Mouse (Mus musculus) CH12.LX (cell line): Measurements from ENCODE around the gene Csnk2a1.

Source experiments
- CHD2 ChIP-seq: IDR thresholded peaks from 2 replicates; pipeline ENCODE4 v1.6.1; 2011; ENCODE audit warnings: low read length, improper control_type of control experiment
- CTCF ChIP-seq, 2 experiments: IDR thresholded peaks in 1 of 2; conservative IDR thresholded peaks in 1 of 2; 2 replicates each; pipeline ENCODE4 v1.5.1; 2011 to 2012; ENCODE audit warnings: low read depth in 2 of 2, low read length in 2 of 2, improper control_type of control experiment in 1 of 2, inconsistent platforms in 1 of 2, mild to moderate bottlenecking in 1 of 2, moderate library complexity in 1 of 2
- E2F4 ChIP-seq: IDR thresholded peaks from 2 replicates; pipeline ENCODE4 v1.6.1; 2011; ENCODE audit warnings: low read depth, low read length, improper control_type of control experiment; ENCODE audit not compliant: insufficient replicate concordance
- ELF1 ChIP-seq: IDR thresholded peaks from 2 replicates; pipeline ENCODE4 v1.6.1; 2014; ENCODE audit warnings: low read depth, mild to moderate bottlenecking, inconsistent platforms, low read length, improper control_type of control experiment
- EP300 ChIP-seq: IDR thresholded peaks from 2 replicates; pipeline ENCODE4 v1.6.1; 2011; ENCODE audit warnings: low read length, improper control_type of control experiment
- ETS1 ChIP-seq: conservative IDR thresholded peaks from 2 replicates; pipeline ENCODE4 v1.6.1; 2012; ENCODE audit warnings: low read depth, mild to moderate bottlenecking, inconsistent platforms, low read length, improper control_type of control experiment, moderate library complexity
- MYC ChIP-seq: IDR thresholded peaks from 2 replicates; pipeline ENCODE4 v1.6.1; 2011; ENCODE audit warnings: low read depth, mild to moderate bottlenecking, improper control_type of control experiment, low read length
- POLR2A ChIP-seq: IDR thresholded peaks from 2 replicates; pipeline ENCODE4 v1.6.1; 2011; ENCODE audit warnings: low read depth, mild to moderate bottlenecking, improper control_type of control experiment, low read length
- RCOR1 ChIP-seq: conservative IDR thresholded peaks from 2 replicates; pipeline ENCODE4 v1.6.1; 2012; ENCODE audit warnings: low read depth, mild to moderate bottlenecking, inconsistent platforms, low read length, improper control_type of control experiment
- ZMIZ1 ChIP-seq: IDR thresholded peaks from 2 replicates; pipeline ENCODE4 v1.6.1; 2012; ENCODE audit warnings: low read depth, mild to moderate bottlenecking, inconsistent platforms, low read length, improper control_type of control experiment

GRCm38 (mm10) chr2:152302862-152303261 lies 76.2 kb downstream of the Csnk2a1 start:
- no peak for TF ChIP-seq CTCF (conservative IDR thresholded peaks at IDR 0.05 in 1 of 2, IDR thresholded peaks at IDR 0.05 in 1 of 2; ENCODE audit: low read depth in 2 of 2, low read length in 2 of 2)
- TF ChIP-seq RCOR1 = no peak
- TF ChIP-seq ZMIZ1 = no peak
- no peak for TF ChIP-seq MYC
- TF ChIP-seq POLR2A = no peak
- no peak for TF ChIP-seq E2F4
- TF ChIP-seq EP300 = no peak
- TF ChIP-seq ELF1 = no peak
- no peak for TF ChIP-seq CHD2
- TF ChIP-seq ETS1 = no peak
